ENCODE assay signal across 34 mouse cellular contexts in the genomic region with DNA sequence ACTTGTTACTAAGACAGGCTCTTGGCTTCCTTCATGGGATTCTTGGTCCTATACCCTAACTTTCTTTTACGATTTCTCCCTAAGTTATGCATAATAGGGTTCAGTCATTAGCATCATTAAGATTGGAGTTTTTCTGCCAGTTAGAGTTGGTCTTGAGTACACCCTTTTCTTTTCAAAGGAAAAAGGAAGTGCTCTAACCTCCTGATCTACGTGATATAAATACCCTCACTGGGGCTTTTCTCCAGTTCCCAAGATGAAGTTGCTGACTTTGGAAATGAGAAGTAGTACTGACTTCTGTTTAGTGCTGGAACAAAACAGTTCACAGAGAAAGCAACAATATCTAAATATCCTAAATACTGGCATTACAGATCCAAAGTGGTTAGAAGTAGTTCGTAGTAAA. TPM values are rescaled to one million over a fixed set of nuclear protein-coding genes. Genes with fewer than 3 reads are reported as not detected.
A peak's percentile ranks its signal among the peaks of the same experiment; 100 is the strongest.
DNase-seq lines count a peak whose midpoint lies in the region; ATAC-seq and TF ChIP-seq lines count a peak whose summit lies in the region.
"Had no signal": no experiment of that assay in that cellular context is flagged by ENCODE, and none has a peak within 500 bp of the region (broad histone marks: within the 10 kb centered on the region; RNA-seq: fewer than 3 reads in every experiment).

No protein-coding gene starts in this region.

- no peak for DNase-seq in layer of hippocampus, adult 2 months (ENCODE audit: low spot score in 2 of 2)
- no peak for DNase-seq in layer of hippocampus, postnatal 36 days
- DNase-seq in 416B (ENCODE audit: low read depth) (peak; percentile 24), MEL (ENCODE audit: low read depth, low spot score) (peak; percentile 72)
- DNase-seq in lung, adult 2 months = no peak
- no peak for DNase-seq in spleen, postnatal 10 days (ENCODE audit: low spot score in 2 of 2)
- DNase-seq: adrenal gland, postnatal 25 days; cerebellum, adult 18-20 months; cerebellum, postnatal 14 days; forebrain, postnatal 0 days; gastrocnemius, postnatal 25 days; heart, adult 18-20 months; heart, postnatal 10 days; kidney, adult 18-20 months; kidney, postnatal 36 days; liver, embryonic 13.5 days; lung, postnatal 36 days; spleen, adult 18-20 months; thymus, adult 18-20 months; thymus, postnatal 25 days had no signal

- H3K79me2 ChIP-seq in MEL (ENCODE audit: control insufficient read depth, insufficient read depth, low read length, poor library complexity) = no peaks in the 10 kb centered on the region; the same call in 1 of the 2 replicates

- no peak for TF ChIP-seq CTCF in layer of hippocampus, adult 2 months (conservative IDR thresholded peaks at IDR 0.05)
- TF ChIP-seq CTCF in MEL (IDR thresholded peaks at IDR 0.05 in 2 of 3, conservative IDR thresholded peaks at IDR 0.05 in 1 of 3; ENCODE audit: control insufficient read depth in 1 of 3, insufficient read depth in 1 of 3, low read depth in 2 of 3, low read length in 3 of 3, poor library complexity in 1 of 3, severe bottlenecking in 1 of 3) = no peak
- TF ChIP-seq CTCF in lung, adult 2 months (IDR thresholded peaks at IDR 0.05; ENCODE audit: insufficient read depth, low read length) = no peak

- no peak overlapping the region for H3K4me2 ChIP-seq in intestine, embryonic 16.5 days (ENCODE audit: low read depth, low read length)
- H3K4me2 ChIP-seq: embryonic facial prominence, embryonic 15.5 days; forebrain, embryonic 12.5 days; heart, embryonic 13.5 days; hindbrain, embryonic 15.5 days; kidney, embryonic 15.5 days; liver, embryonic 13.5 days; lung, embryonic 15.5 days; midbrain, embryonic 15.5 days; neural tube, embryonic 15.5 days had no signal

- 51% methylated on average over 3 of the region's 3 CpGs for WGBS in lung, adult 2 months
- 83% methylated on average over 3 of the region's 3 CpGs for WGBS in intestine, embryonic 16.5 days

- no peak overlapping the region for H3K4me3 ChIP-seq in layer of hippocampus, adult 2 months
- no peak overlapping the region for H3K4me3 ChIP-seq in MEL (ENCODE audit: control insufficient read depth in 1 of 2, insufficient read depth in 1 of 2, low read depth in 2 of 2, low read length in 2 of 2)
- H3K4me3 ChIP-seq in lung, adult 2 months (replicated peaks; ENCODE audit: extremely low read depth, low read depth, low read length) = no peak overlapping the region
- no peak overlapping the region for H3K4me3 ChIP-seq in intestine, embryonic 16.5 days (ENCODE audit: low read length)
- H3K4me3 ChIP-seq: embryonic facial prominence, embryonic 10.5 days; embryonic facial prominence, embryonic 15.5 days; forebrain, embryonic 12.5 days; heart, embryonic 13.5 days; hindbrain, embryonic 10.5 days; hindbrain, embryonic 15.5 days; kidney, embryonic 15.5 days; liver, embryonic 13.5 days; lung, embryonic 15.5 days; midbrain, embryonic 10.5 days; midbrain, embryonic 15.5 days; neural tube, embryonic 15.5 days had no signal

- peaks cover 10 to 16% of the 10 kb centered on the region in 2 experiments for H3K4me1 ChIP-seq in MEL (ENCODE audit: control insufficient read depth in 1 of 2, insufficient read depth in 2 of 2, low read length in 2 of 2)
- H3K4me1 ChIP-seq in lung, adult 2 months (ENCODE audit: control insufficient read depth, insufficient read depth, low read length) = peaks cover 10% of the 10 kb centered on the region
- no peaks in the 10 kb centered on the region for H3K4me1 ChIP-seq in intestine, embryonic 16.5 days (ENCODE audit: control insufficient read depth, insufficient read depth, low read length)
- H3K4me1 ChIP-seq: embryonic facial prominence, embryonic 10.5 days; embryonic facial prominence, embryonic 15.5 days; forebrain, embryonic 12.5 days; hindbrain, embryonic 10.5 days; hindbrain, embryonic 15.5 days; kidney, embryonic 15.5 days; lung, embryonic 15.5 days; midbrain, embryonic 10.5 days; midbrain, embryonic 15.5 days; neural tube, embryonic 15.5 days had no signal

- H3K27ac ChIP-seq in layer of hippocampus, adult 2 months = peak overlapping the region; percentile 40; the same call in 1 of the 2 replicates
- H3K27ac ChIP-seq in MEL (ENCODE audit: control insufficient read depth, low read depth, low read length) = no peak overlapping the region
- no peak overlapping the region for H3K27ac ChIP-seq in intestine, embryonic 16.5 days (ENCODE audit: low read length)
- H3K27ac ChIP-seq: embryonic facial prominence, embryonic 10.5 days; embryonic facial prominence, embryonic 15.5 days; forebrain, embryonic 12.5 days; hindbrain, embryonic 10.5 days; hindbrain, embryonic 15.5 days; kidney, embryonic 15.5 days; lung, embryonic 15.5 days; midbrain, embryonic 10.5 days; midbrain, embryonic 15.5 days; neural tube, embryonic 15.5 days; stomach, postnatal 0 days had no signal

- H3K9ac ChIP-seq in MEL (ENCODE audit: control insufficient read depth, low read depth, low read length, poor library complexity, severe bottlenecking) = no peak overlapping the region
- no peak overlapping the region for H3K9ac ChIP-seq in intestine, embryonic 16.5 days (ENCODE audit: low read depth, low read length)
- H3K9ac ChIP-seq: embryonic facial prominence, embryonic 15.5 days; forebrain, embryonic 12.5 days; forebrain, postnatal 0 days; heart, embryonic 13.5 days; hindbrain, embryonic 15.5 days; kidney, embryonic 15.5 days; liver, embryonic 13.5 days; lung, embryonic 15.5 days; midbrain, embryonic 15.5 days; neural tube, embryonic 15.5 days had no signal

- TF ChIP-seq EP300 in MEL (IDR thresholded peaks at IDR 0.05; ENCODE audit: low read depth in 1 of 2, low read length in 2 of 2) = peak; percentile 35 to 63; a peak in 1 of 4 replicates

- H3K9me3 ChIP-seq in MEL (replicated peaks; ENCODE audit: insufficient read depth, low read length) = no peaks in the 10 kb centered on the region
- no peaks in the 10 kb centered on the region for H3K9me3 ChIP-seq in intestine, embryonic 16.5 days (ENCODE audit: control insufficient read depth, low read length)
- H3K9me3 ChIP-seq: embryonic facial prominence, embryonic 10.5 days; embryonic facial prominence, embryonic 15.5 days; forebrain, embryonic 12.5 days; heart, embryonic 13.5 days; hindbrain, embryonic 10.5 days; hindbrain, embryonic 15.5 days; kidney, embryonic 15.5 days; liver, embryonic 13.5 days; lung, embryonic 15.5 days; midbrain, embryonic 10.5 days; midbrain, embryonic 15.5 days; neural tube, embryonic 15.5 days had no signal

- H3K27me3 ChIP-seq in MEL (ENCODE audit: control insufficient read depth in 1 of 2, insufficient read depth in 2 of 2, low read length in 2 of 2) = no peaks in the 10 kb centered on the region
- no peaks in the 10 kb centered on the region for H3K27me3 ChIP-seq in intestine, embryonic 16.5 days (replicated peaks; ENCODE audit: control insufficient read depth, insufficient read depth, low read length)
- H3K27me3 ChIP-seq: embryonic facial prominence, embryonic 15.5 days; forebrain, embryonic 12.5 days; heart, embryonic 13.5 days; hindbrain, embryonic 15.5 days; kidney, embryonic 15.5 days; liver, embryonic 13.5 days; lung, embryonic 15.5 days; midbrain, embryonic 15.5 days; neural tube, embryonic 15.5 days had no signal

- peak; percentile 40 to 58; a peak in 3 of 4 replicates for ATAC-seq in hematopoietic stem cell, adult 5-6 weeks (replicated peaks in 1 of 2; ENCODE audit: insufficient read depth in 1 of 2, low FRiP score in 2 of 2, low TSS enrichment in 1 of 2, low read depth in 1 of 2, poor library complexity in 2 of 2, severe bottlenecking in 2 of 2)
- no peak for ATAC-seq in intestine, embryonic 16.5 days
- ATAC-seq: forebrain, postnatal 0 days; midbrain, embryonic 15.5 days had no signal

- no peak for TF ChIP-seq POLR2A in MEL (IDR thresholded peaks at IDR 0.05; ENCODE audit: control insufficient read depth in 1 of 2, insufficient read depth in 1 of 2, low read depth in 1 of 2, low read length in 2 of 2, poor library complexity in 1 of 2)
- TF ChIP-seq POLR2A in lung, adult 2 months (IDR thresholded peaks at IDR 0.05; ENCODE audit: borderline replicate concordance, extremely low read depth, low read depth, low read length) = no peak

- TF ChIP-seq RAD21 in MEL (IDR thresholded peaks at IDR 0.05; ENCODE audit: low read depth, low read length) = no peak

- peaks cover 18 to 20% of the 10 kb centered on the region in 2 experiments for H3K36me3 ChIP-seq in MEL (ENCODE audit: control insufficient read depth in 1 of 2, insufficient read depth in 2 of 2, low read length in 2 of 2)
- H3K36me3 ChIP-seq in intestine, embryonic 16.5 days (ENCODE audit: control insufficient read depth, insufficient read depth, low read length) = peaks cover 18% of the 10 kb centered on the region

TF ChIP-seq in MEL, 35 proteins besides CTCF, POLR2A, EP300 and RAD21 (continues in another document):
- TF ChIP-seq ZC3H11A (IDR thresholded peaks at IDR 0.05; ENCODE audit: low read depth, low read length) (no peak), MYC (IDR thresholded peaks at IDR 0.05; ENCODE audit: low read depth, low read length) (no peak), USF1 (IDR thresholded peaks at IDR 0.05; ENCODE audit: low read depth, low read length) (no peak), POLR2AphosphoS5 (IDR thresholded peaks at IDR 0.05; ENCODE audit: borderline replicate concordance, low read depth, low read length) (no peak), BHLHE40 (IDR thresholded peaks at IDR 0.05; ENCODE audit: borderline replicate concordance, low read depth, low read length) (no peak), RCOR1 (IDR thresholded peaks at IDR 0.05; ENCODE audit: low read depth, low read length) (0 out of 2 replicates have a peak, but pooled peaks have one; percentile 44), ZKSCAN1 (IDR thresholded peaks at IDR 0.05; ENCODE audit: low read depth, low read length) (no peak), ZMIZ1 (IDR thresholded peaks at IDR 0.05; ENCODE audit: low read depth, low read length) (no peak), NELFE (IDR thresholded peaks at IDR 0.05; ENCODE audit: low read depth, low read length) (no peak), TAL1 (IDR thresholded peaks at IDR 0.05; ENCODE audit: low read length) (no peak), CHD2 (IDR thresholded peaks at IDR 0.05; ENCODE audit: low read length) (no peak), HCFC1 (IDR thresholded peaks at IDR 0.05; ENCODE audit: low read depth, low read length) (no peak), USF2 (IDR thresholded peaks at IDR 0.05; ENCODE audit: borderline replicate concordance in 1 of 2, insufficient read depth in 1 of 2, low read depth in 1 of 2, low read length in 2 of 2) (no peak), E2F4 (IDR thresholded peaks at IDR 0.05; ENCODE audit: borderline replicate concordance, low read depth, low read length) (no peak)

RNA-seq across cellular contexts. Expression of a gene that starts 22.2 kb away (rescaled TPM):
- total RNA-seq in layer of hippocampus, adult 2 months (2021) = 10 to 100 TPM; 51.9 to 52.3 TPM
- 10 to 100 TPM; 61.6 to 63.1 TPM for total RNA-seq in layer of hippocampus, postnatal 36 days (2021)
- total RNA-seq in MEL (2012; rRNA removed) = 33.9 and 39.6 TPM in 2 replicates
- 10 to 100 TPM; 61.9 to 89.2 TPM for polyA plus RNA-seq in MEL (2012; ENCODE audit: insufficient read depth in 1 of 2, insufficient read length in 2 of 2, low read depth in 1 of 2, low replicate concordance in 2 of 2, missing spikeins in 1 of 2)
- 52.1 and 63.4 TPM in 2 replicates for total RNA-seq in hematopoietic stem cell, adult 5-6 weeks (2017)
- 26.2 and 26.5 TPM in 2 replicates for polyA plus RNA-seq in lung, adult 2 months (2012; rRNA removed)
- polyA plus RNA-seq in intestine, embryonic 16.5 days (2015; fragmentation: Nextera tagmentation; extraction: Ambion mirVana) = 77.9 and 89.1 TPM in 2 replicates

Comparison
In these comparisons a context has a peak if more than half of its experiments do, and no peak if none do; other contexts are left out.
1. DNase-seq: peak in 416B (single experiment) and MEL (single experiment); none in layer of hippocampus, adult 2 months (0 of 2), layer of hippocampus, postnatal 36 days (0 of 2), lung, adult 2 months (single experiment) and spleen, postnatal 10 days (0 of 2).